Mouse (Mus musculus) natural killer cell, adult 2 months (primary cell): ENCODE results near the gene Styxl1.

Experiments
- DNase-seq, 2 experiments: peaks; one replicate each; pipeline ENCODE4 v3.0.0; 2022; ENCODE audit warnings: low spot score in 2 of 2

The Styxl1 gene

GRCm38 (mm10) chr5:135764971-135765370 lies 13.2 kb downstream of the Styxl1 start:
- DNase-seq = no peak

GRCm38 (mm10) chr5:135763526-135763925 lies 14.7 kb downstream of the Styxl1 start:
- DNase-seq = peak; percentile 46 to 68

GRCm38 (mm10) chr5:135761881-135762280 lies 16.3 kb downstream of the Styxl1 start:
- no peak for DNase-seq

- DNase-seq = no peak
Observed at GRCm38 (mm10) chr5:135751595-135751994, 26.6 kb downstream of the Styxl1 start.

- DNase-seq = no peak
Observed at GRCm38 (mm10) chr5:135751041-135751440, 27.1 kb downstream of the Styxl1 start.

- DNase-seq = no peak
Observed at GRCm38 (mm10) chr5:135744742-135745141, 33.4 kb downstream of the Styxl1 start.

- DNase-seq = peak; percentile 89
Observed at GRCm38 (mm10) chr5:135743741-135744609, 34.2 kb downstream of the Styxl1 start, which contains the start of gene Tmem120a. Gene Tmem120a, minus strand, starts transcription at chr5:135744448.

GRCm38 (mm10) chr5:135742941-135743740 lies 35.0 kb downstream of the Styxl1 start:
- DNase-seq = no peak

GRCm38 (mm10) chr5:135742156-135742555 lies 36.0 kb downstream of the Styxl1 start:
- DNase-seq = no peak

GRCm38 (mm10) chr5:135738266-135738665 lies 39.9 kb downstream of the Styxl1 start:
- no peak for DNase-seq

- peak; percentile 15 to 24 for DNase-seq
Observed at GRCm38 (mm10) chr5:135737154-135737553, 41.0 kb downstream of the Styxl1 start.

GRCm38 (mm10) chr5:135736544-135736943 lies 41.6 kb downstream of the Styxl1 start:
- no peak for DNase-seq

GRCm38 (mm10) chr5:135735741-135736140 lies 42.4 kb downstream of the Styxl1 start:
- no peak for DNase-seq

GRCm38 (mm10) chr5:135734057-135734680 lies 44.0 kb downstream of the Styxl1 start:
- no peak for DNase-seq

GRCm38 (mm10) chr5:135733071-135733470 lies 45.1 kb downstream of the Styxl1 start:
- no peak for DNase-seq

- no peak for DNase-seq
Observed at GRCm38 (mm10) chr5:135731322-135731721, 46.9 kb downstream of the Styxl1 start.

GRCm38 (mm10) chr5:135730916-135731315 lies 47.3 kb downstream of the Styxl1 start:
- no peak for DNase-seq

- DNase-seq = no peak
Observed at GRCm38 (mm10) chr5:135730278-135730677, 47.9 kb downstream of the Styxl1 start.

GRCm38 (mm10) chr5:135729351-135729750 lies 48.8 kb downstream of the Styxl1 start:
- no peak for DNase-seq

GRCm38 (mm10) chr5:135728361-135728760 lies 49.8 kb downstream of the Styxl1 start:
- DNase-seq = no peak

- DNase-seq = no peak
Observed at GRCm38 (mm10) chr5:135727871-135728270, 50.3 kb downstream of the Styxl1 start.
